Mouse (Mus musculus): Measurements from ENCODE around the gene Gja4. TPM values are rescaled to one million over a fixed set of nuclear protein-coding genes. Genes with fewer than 3 reads are reported as not detected.

Gja4 gene
- polyA plus RNA-seq (2015; fragmentation: Nextera tagmentation; extraction: Ambion mirVana), result 17.8 and 17.9 TPM in 2 replicates

DNA sequence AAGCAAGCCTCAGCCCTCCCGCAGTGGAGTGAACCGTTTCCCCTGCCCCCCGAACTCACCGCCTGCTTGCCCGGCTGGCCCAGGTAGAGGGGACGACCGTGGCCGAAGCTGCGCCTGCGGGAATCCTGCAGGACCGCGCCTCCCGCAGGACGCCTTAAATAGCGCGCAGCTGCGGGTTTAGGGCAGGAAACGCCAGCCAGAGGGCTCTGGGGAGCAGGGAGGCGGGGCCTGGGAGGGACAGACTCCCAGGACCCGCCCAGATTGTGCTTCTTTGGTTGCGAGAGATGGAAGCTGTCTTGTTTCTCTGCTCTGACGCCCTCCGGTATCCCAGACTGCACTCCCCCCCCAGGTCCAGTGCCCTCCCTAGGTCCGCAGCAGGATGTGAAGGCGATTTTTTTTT lies at the start of gene Gja4:
Gja4 (minus strand) TSS at position 179 of the 400 bp plus-strand sequence.
- whole genome bisulfite sequencing, result 0% methylated on average over 25 of the region's 25 CpGs
- H3K27ac ChIP-seq, result no peak within 1 kb of the TSS
- peak; percentile 83 for ATAC-seq

GRCm38 (mm10) chr4:127363331-127363730 lies 49.5 kb upstream of the Gja4 start:
- WGBS, result 62% methylated on average over 4 of the region's 4 CpGs
- H3K4me3 ChIP-seq (replicated peaks), result no peak overlapping the region

More for the DNA sequence above, at the start of gene Gja4:
- Histone ChIP-seq H3K9ac (replicated peaks) (peak within 1 kb of the TSS; percentile 68), H3K4me3 (replicated peaks) (peak within 1 kb of the TSS; percentile 47), H3K9me3 (no peaks in the 10 kb centered on the region), H3K4me2 (replicated peaks) (peak within 1 kb of the TSS; percentile 81), H3K27me3 (peaks cover 25% of the 10 kb centered on the region), H3K4me1 (replicated peaks) (peaks cover 16% of the 10 kb centered on the region), H3K36me3 (no peaks in the 10 kb centered on the region)

GRCm38 (mm10) chr4:127362520-127362919 lies 48.7 kb upstream of the Gja4 start:
- no peaks in the 10 kb centered on the region for H3K27me3 ChIP-seq
- WGBS, result 81% methylated on average over 3 of the region's 3 CpGs
- H3K4me2 ChIP-seq (replicated peaks), result no peak overlapping the region
- H3K36me3 ChIP-seq, result no peaks in the 10 kb centered on the region
- H3K4me3 ChIP-seq (replicated peaks), result no peak overlapping the region
- H3K4me1 ChIP-seq (replicated peaks), result peaks cover 20% of the 10 kb centered on the region
- no peak overlapping the region for H3K9ac ChIP-seq (replicated peaks)
- no peak overlapping the region for H3K27ac ChIP-seq
- ATAC-seq, result no peak
- H3K9me3 ChIP-seq, result no peaks in the 10 kb centered on the region

More at GRCm38 (mm10) chr4:127363331-127363730, 49.5 kb upstream of the Gja4 start:
- no peak overlapping the region for H3K9ac ChIP-seq (replicated peaks)
- H3K4me1 ChIP-seq (replicated peaks), result peaks cover 20% of the 10 kb centered on the region
- H3K27ac ChIP-seq, result no peak overlapping the region
- H3K27me3 ChIP-seq, result no peaks in the 10 kb centered on the region
- H3K4me2 ChIP-seq (replicated peaks), result no peak overlapping the region
- no peaks in the 10 kb centered on the region for H3K36me3 ChIP-seq
- no peak for ATAC-seq
- H3K9me3 ChIP-seq, result no peaks in the 10 kb centered on the region

DNA sequence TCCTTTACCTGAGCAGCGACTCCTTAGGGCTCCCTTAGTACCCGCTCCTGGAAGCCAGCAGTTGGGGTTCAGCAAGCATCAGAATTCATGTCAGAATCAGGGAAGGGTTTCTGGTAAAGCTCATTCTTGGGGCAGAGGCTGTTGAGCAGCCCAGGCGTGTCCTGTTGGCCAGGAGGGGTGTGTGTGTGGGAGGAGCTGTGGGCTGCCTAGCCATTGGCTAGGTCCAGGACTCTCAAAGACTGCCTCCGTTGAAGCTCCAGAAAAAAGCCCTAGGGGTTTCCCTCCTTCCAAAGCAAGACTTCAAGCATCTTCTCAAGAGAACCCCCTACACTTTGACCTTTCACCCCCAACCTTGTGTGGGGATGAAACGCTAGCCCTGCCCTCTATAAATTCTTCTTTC lies 44.2 kb upstream of the Gja4 start, which contains the start of gene Gjb5:
Gjb5 (minus strand) TSS at position 164 of the 400 bp plus-strand sequence.
- peaks cover 16% of the 10 kb centered on the region for H3K4me1 ChIP-seq (replicated peaks)
- H3K4me2 ChIP-seq (replicated peaks), result no peak within 1 kb of the TSS
- no peaks in the 10 kb centered on the region for H3K9me3 ChIP-seq
- no peaks in the 10 kb centered on the region for H3K36me3 ChIP-seq
- no peak within 1 kb of the TSS for H3K27ac ChIP-seq
- 0 out of 2 replicates have a peak, but pooled peaks cover 4% of the 10 kb centered on the region for H3K27me3 ChIP-seq
- H3K9ac ChIP-seq (replicated peaks), result no peak within 1 kb of the TSS
- 31% methylated on average over 5 of the region's 5 CpGs for WGBS
- ATAC-seq, result no peak
- H3K4me3 ChIP-seq (replicated peaks), result no peak within 1 kb of the TSS

DNA sequence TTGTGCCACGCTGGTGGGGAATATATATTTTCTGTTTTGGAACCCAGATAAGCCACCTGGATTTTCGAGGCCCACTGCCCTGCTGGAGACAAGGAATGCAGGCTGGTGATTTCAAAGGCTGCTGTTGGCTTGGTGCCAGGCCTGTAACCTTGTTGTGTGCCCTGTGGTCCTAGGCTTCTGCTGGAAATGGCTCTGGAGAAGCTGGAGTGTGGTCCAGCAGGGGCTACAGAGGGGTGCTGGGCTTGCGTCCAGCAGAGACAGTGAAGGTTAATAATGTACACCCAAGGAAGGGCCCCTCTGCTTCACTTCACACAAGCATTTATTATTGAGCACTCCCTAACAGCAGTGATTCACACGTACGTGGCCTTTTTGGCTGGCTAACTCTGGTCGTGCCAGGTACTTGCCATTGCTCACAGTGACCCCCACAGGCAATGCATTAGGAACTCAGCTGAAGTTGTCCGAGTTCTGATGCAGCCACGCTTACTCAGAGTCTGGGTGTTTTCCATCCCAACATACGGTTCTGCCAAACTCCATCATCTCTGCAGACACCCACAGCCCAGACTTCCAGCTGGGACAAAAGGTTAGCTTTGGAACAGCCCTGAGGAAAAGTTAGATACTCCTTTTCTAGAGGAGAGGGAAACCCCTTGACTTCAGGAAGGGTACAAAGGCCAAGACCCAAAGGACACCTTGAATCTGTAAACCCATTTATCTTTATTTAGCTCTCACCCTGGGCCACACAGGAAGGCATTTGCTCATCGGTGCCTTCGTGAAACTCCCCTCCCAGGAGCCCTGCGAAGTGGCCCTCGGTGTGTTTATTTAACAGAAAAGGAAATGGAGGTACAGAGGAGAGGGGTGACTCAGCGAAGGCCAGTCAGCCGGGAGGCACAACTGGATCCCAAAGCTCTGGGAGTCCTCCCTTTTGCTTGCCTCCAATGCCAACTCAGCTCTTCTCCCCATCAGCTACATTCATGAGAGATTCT lies 41.0 kb upstream of the Gja4 start:
- H3K4me1 ChIP-seq (replicated peaks), result peaks cover 20% of the 10 kb centered on the region
- no peak overlapping the region for H3K4me2 ChIP-seq (replicated peaks)
- no peak overlapping the region for H3K4me3 ChIP-seq (replicated peaks)
- 83% methylated on average over 15 of the region's 15 CpGs for WGBS
- H3K36me3 ChIP-seq, result no peaks in the 10 kb centered on the region
- 0 out of 2 replicates have a peak, but pooled peaks cover 4% of the 10 kb centered on the region for H3K27me3 ChIP-seq
- H3K9ac ChIP-seq (replicated peaks), result no peak overlapping the region
- no peak for ATAC-seq
- H3K9me3 ChIP-seq, result no peaks in the 10 kb centered on the region
- no peak overlapping the region for H3K27ac ChIP-seq

GRCm38 (mm10) chr4:127353951-127354438 lies 40.2 kb upstream of the Gja4 start, which contains the start of gene Gjb4:
Gjb4 (minus strand) TSS chr4:127354081.
- 39% methylated on average over 8 of the region's 8 CpGs for WGBS
- 0 out of 2 replicates have a peak, but pooled peaks cover 4% of the 10 kb centered on the region for H3K27me3 ChIP-seq
- H3K4me3 ChIP-seq (replicated peaks), result no peak within 1 kb of the TSS
- H3K4me1 ChIP-seq (replicated peaks), result peaks cover 20% of the 10 kb centered on the region
- no peak within 1 kb of the TSS for H3K9ac ChIP-seq (replicated peaks)
- no peak within 1 kb of the TSS for H3K27ac ChIP-seq
- H3K4me2 ChIP-seq (replicated peaks), result no peak within 1 kb of the TSS
- ATAC-seq, result no peak
- no peaks in the 10 kb centered on the region for H3K9me3 ChIP-seq
- H3K36me3 ChIP-seq, result no peaks in the 10 kb centered on the region

DNA sequence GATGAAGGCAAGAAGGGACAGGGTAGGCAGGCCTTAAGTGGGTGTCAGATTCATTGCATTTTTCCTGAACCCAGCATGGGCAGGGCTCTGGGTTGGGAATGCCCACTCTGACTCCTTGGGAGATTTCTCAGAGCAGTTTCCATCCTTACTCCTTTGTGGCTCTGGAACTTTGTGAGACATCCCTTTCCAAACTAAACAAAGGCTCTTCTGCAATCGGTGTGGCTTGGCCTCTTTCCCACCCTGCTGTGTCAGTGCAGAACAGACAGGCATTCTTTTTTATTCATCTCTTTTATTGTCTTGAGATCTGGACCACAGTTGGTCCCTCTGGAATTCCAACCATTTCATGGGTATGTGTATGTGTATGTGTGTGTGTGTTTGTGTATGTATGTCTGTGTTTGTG lies 38.8 kb upstream of the Gja4 start:
- no peak overlapping the region for H3K9ac ChIP-seq (replicated peaks)
- H3K27me3 ChIP-seq, result 0 out of 2 replicates have a peak, but pooled peaks cover 4% of the 10 kb centered on the region
- no peaks in the 10 kb centered on the region for H3K36me3 ChIP-seq
- H3K4me3 ChIP-seq (replicated peaks), result no peak overlapping the region
- peaks cover 16% of the 10 kb centered on the region for H3K4me1 ChIP-seq (replicated peaks)
- no peak overlapping the region for H3K27ac ChIP-seq
- WGBS, result 19% methylated on average over 1 of the region's 1 CpGs
- H3K4me2 ChIP-seq (replicated peaks), result no peak overlapping the region
- no peak for ATAC-seq
- H3K9me3 ChIP-seq, result no peaks in the 10 kb centered on the region

DNA sequence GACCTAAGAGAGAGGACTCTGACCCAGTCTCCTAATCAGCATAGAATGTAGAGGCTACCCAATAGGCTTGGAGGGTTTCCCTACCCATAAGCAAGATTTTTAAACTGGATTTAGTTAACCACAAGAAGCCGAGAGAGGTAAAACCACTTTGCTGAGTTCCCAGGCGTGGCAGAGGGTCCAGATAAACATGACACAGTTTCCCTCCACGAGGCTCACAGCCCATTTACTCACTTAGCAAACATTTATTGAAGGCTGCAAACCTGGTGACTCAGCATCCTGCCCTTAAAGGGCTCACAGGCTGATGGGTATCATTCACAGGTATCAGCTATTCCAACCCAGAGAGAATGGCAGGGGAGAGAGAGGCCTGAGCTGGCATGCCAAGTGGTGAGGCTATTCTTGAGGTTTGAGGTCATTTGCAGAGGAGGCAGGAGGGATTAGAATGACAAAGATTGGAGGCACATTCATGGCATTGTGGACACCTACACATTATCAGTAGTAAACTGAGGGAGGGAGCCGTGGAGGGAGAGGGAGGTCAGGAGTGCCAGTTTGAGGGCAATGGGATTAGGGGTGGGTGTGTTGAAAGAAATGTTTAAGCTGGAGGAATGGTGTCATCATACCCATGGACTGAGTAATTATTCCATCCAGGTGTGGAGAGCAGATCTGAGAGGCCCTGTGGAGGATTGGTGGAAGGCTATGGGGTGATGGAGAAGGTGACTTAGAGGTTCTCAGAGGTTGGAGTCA lies 35.9 kb upstream of the Gja4 start:
- H3K27me3 ChIP-seq, result no peaks in the 10 kb centered on the region
- no peak overlapping the region for H3K27ac ChIP-seq
- no peak overlapping the region for H3K4me2 ChIP-seq (replicated peaks)

GRCm38 (mm10) chr4:127345000-127345399 lies 31.2 kb upstream of the Gja4 start:
- H3K9ac ChIP-seq (replicated peaks), result no peak overlapping the region
- H3K4me1 ChIP-seq (replicated peaks), result no peaks in the 10 kb centered on the region
- ATAC-seq, result no peak
- H3K27ac ChIP-seq, result no peak overlapping the region
- no peaks in the 10 kb centered on the region for H3K27me3 ChIP-seq
- H3K4me2 ChIP-seq (replicated peaks), result no peak overlapping the region
- H3K4me3 ChIP-seq (replicated peaks), result no peak overlapping the region
- H3K36me3 ChIP-seq, result no peaks in the 10 kb centered on the region
- no peaks in the 10 kb centered on the region for H3K9me3 ChIP-seq
- 91% methylated on average over 5 of the region's 5 CpGs for WGBS

More for the DNA sequence above, 35.9 kb upstream of the Gja4 start:
- Histone ChIP-seq H3K4me1 (replicated peaks) (peaks cover 16% of the 10 kb centered on the region), H3K4me3 (replicated peaks) (no peak overlapping the region), H3K9me3 (no peaks in the 10 kb centered on the region), H3K9ac (replicated peaks) (no peak overlapping the region), H3K36me3 (no peaks in the 10 kb centered on the region)
- ATAC-seq, result no peak
- WGBS, result 69% methylated on average over 4 of the region's 4 CpGs

DNA sequence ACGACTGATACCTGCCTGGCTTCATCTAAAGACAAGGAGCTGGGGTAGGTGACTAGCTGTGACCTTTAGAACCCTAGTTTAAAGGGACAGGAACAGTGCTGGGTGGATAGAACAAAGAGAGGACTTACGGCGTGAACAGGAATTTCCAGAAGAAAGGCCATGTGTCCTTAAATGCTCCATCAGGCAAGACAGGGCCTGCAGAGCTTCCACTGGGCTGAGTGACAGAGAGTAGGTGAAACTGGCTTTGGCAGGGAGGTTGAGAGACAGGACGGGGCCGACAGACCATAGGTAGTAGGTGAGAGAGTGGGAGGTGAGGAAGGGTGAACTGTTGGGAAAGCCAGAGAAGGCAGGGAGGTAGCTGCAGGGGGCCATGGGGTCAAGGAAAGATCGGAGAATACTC lies 27.5 kb upstream of the Gja4 start:
- H3K36me3 ChIP-seq, result no peaks in the 10 kb centered on the region
- H3K9me3 ChIP-seq, result no peaks in the 10 kb centered on the region
- 70% methylated on average over 6 of the region's 6 CpGs for WGBS
- H3K27ac ChIP-seq, result no peak overlapping the region
- no peak overlapping the region for H3K4me3 ChIP-seq (replicated peaks)
- H3K27me3 ChIP-seq, result no peaks in the 10 kb centered on the region
- H3K4me2 ChIP-seq (replicated peaks), result no peak overlapping the region
- no peaks in the 10 kb centered on the region for H3K4me1 ChIP-seq (replicated peaks)
- ATAC-seq, result no peak
- H3K9ac ChIP-seq (replicated peaks), result no peak overlapping the region

GRCm38 (mm10) chr4:127337668-127338067 lies 23.8 kb upstream of the Gja4 start:
- Histone ChIP-seq H3K4me2 (replicated peaks) (no peak overlapping the region), H3K9me3 (no peaks in the 10 kb centered on the region), H3K9ac (replicated peaks) (no peak overlapping the region), H3K27me3 (peaks cover 4% of the 10 kb centered on the region; the same call in 1 of the 2 replicates), H3K4me1 (replicated peaks) (0 out of 2 replicates have a peak, but pooled peaks cover 3% of the 10 kb centered on the region), H3K36me3 (no peaks in the 10 kb centered on the region), H3K4me3 (replicated peaks) (no peak overlapping the region), H3K27ac (no peak overlapping the region)
- WGBS, result 90% methylated on average over 5 of the region's 5 CpGs
- no peak for ATAC-seq
